Mouse (Mus musculus) bone marrow, adult 2 months (tissue): ENCODE results near the gene Grid1.

ENCODE experiments used
- CTCF ChIP-seq: fragments of 200-500 bp; IDR thresholded peaks from 2 replicates; pipeline ENCODE4 v1.5.1; 2011; ENCODE audit warnings: low read length, control low read depth; ENCODE audit not compliant: control insufficient read depth, insufficient read depth
- POLR2A ChIP-seq: fragments of 200-500 bp; IDR thresholded peaks from 2 replicates; pipeline ENCODE4 v1.6.1; 2011; ENCODE audit warnings: low read depth, mild to moderate bottlenecking, control low read depth, low read length, borderline replicate concordance; ENCODE audit not compliant: control insufficient read depth

- no peak for TF ChIP-seq POLR2A
- no peak for TF ChIP-seq CTCF
Observed at GRCm38 (mm10) chr14:34989131-34989530, 169.2 kb downstream of the Grid1 start.
